Mouse (Mus musculus): Measurements from ENCODE around the gene Pard6b.

Gene Pard6b

DNA sequence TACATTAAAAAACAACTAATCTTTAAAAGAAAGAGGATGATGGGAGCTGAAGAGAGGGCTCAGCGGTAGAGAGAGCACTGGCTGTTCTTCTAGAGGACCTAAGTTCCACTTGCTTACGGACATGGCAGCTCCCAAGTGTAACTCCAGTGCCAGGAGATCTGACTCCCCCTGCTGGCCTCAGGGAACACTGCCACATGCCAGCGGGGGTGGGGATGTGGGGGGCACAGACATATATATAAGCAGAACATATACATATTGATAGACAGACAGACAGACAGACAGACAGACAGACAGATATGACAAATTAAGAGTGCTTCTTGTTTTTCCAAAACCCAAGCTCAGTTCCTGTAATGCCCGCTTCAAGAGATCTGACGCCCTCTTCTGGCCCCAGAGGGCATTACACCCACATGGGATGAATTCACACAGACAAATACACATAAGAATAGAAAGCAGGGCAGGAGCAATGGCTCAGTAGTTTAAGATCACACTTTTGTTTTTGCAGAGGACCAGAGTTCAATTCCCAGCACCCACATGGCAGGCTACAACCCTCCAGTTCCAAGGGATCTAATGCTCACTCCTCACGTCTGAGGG lies 21.5 kb upstream of the Pard6b start:
- DNase-seq (ENCODE audit: low spot score in 2 of 2), result no peak

DNA sequence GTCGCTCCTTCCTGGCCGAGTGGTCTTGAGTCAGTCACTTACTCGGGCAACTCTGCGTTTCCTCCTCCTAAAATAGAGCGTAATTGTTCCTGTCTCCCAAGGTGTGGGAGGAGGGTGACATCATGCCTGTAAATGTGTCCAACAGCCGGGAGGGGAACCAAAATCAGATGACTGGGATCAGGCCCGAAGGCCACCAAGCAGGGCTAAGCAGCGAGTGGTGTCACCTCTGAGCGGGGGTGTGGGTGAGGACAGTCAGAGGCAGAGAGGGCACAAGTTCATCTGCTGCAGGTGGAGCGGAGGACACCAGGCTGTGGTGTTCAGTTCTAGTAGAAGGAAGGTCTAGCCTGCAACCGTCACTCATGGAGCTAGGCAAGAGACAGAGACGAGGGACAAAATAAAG lies 17.1 kb upstream of the Pard6b start:
- no peak for DNase-seq (ENCODE audit: low spot score in 2 of 2)

- DNase-seq (ENCODE audit: low spot score in 2 of 2), result no peak
Observed at GRCm38 (mm10) chr2:168065511-168065910, 15.3 kb upstream of the Pard6b start.

DNA sequence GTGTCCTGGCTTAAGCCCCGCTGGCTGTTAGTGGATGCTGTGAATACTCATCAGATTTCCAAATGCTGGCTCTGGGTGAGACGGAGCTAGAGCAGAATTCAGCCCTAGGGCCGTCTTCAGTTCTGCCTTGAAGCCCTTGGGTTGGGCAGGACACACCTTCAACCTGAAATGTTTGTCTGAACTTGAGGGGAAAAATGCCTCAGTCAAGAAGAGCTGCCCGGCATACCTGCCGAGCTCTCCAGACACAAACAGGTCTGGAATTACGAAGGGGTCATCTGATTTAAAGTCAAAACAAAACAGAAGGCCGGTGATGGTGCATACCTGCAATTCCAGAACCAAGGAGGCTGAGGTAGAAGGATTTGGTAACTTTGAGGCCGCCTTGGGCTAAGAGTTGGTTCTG lies 14.0 kb upstream of the Pard6b start:
- no peak for DNase-seq (ENCODE audit: low spot score in 2 of 2)

- no peak for DNase-seq (ENCODE audit: low spot score in 2 of 2)
Observed at GRCm38 (mm10) chr2:168070425-168070824, 10.4 kb upstream of the Pard6b start.

DNA sequence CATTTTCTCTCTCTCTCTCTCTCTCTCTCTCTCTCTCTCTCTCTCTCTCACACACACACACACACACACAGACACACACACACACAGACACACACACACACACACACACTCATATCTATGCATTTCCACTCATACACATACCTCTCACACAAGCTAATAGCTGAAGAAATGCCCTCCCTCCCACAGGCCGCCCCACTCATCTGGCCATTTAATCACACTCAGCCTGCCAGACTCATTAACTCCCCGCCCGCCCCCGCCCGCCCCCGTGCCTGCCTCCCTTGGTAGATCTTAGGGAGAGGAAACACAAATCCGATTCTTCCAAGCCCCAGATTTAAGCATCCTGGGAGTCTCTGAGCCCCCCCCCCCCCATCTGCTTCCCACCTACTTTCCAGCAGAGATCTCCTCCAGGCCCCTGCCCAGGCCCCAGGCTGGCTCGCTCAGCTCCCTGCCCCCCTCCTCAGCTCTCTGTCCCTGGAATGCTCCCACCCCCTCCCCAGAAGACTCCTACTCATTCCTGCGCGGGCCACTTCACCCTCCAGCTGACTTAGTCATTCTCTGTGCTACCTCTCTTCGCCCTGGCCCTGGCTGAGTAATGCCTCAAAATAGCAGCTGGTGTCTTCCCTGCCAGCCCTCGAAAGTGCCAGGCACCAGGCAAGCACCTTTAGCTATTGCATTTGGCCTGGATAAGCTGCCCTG lies 8.2 kb upstream of the Pard6b start:
- DNase-seq (ENCODE audit: low spot score in 2 of 2), result peak; percentile 34 to 36

- no peak for DNase-seq (ENCODE audit: low spot score in 2 of 2)
Observed at GRCm38 (mm10) chr2:168073722-168074121, 7.1 kb upstream of the Pard6b start.

DNA sequence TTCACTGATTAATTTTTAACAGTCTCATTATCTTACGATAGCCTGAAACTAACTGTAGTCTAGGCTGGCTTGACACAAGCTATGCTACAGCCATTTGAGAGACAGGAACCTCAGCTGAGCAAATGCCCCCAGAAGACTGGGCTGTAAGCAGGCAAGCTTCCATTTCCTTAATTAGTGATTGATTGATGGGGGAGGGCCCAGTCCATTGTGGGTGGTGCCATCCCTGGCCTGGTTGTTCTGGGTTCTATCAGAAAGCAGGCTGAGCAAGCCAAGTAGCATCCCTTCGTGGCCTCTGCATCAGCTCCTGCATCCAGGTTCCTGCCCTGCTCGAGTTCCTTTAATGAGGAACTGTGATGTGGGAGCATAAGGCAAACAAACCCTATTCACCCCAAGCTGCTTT lies 6.3 kb upstream of the Pard6b start:
- DNase-seq (ENCODE audit: low spot score in 2 of 2), result no peak

DNA sequence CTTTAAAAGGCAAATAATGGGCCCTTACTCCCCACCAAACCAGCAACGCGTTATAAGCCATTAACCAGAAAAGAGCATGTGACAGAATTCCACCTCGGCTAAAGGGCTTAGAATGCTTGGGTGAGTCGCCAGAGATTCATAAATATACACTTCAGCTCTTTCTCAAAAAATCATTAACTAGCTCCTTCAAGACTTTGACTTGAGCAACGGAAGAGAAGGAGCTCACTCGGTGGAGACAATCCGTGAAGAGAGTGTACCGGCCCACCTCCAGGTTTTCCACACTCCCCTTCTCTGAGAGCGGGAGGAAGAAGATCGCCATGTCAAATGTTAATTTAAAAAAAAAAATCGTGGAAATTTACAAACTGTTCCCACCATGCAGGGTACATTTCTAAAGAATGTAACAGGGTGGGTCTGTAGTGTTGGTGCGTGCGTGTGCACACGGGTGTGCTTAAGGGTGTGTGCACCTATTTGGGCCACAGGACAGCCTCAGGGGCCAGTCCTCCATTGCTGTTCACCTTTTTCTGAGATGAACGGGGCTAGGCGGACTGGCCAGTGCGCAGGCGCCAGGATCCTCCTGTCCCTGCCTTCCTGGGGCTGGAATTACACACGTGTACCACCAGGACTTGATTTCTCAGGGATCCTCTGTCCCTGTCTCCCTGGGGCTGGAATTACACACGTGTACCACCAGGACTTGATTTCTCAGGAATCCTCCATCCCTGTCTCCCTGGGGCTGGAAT lies 3.8 kb upstream of the Pard6b start:
- no peak for DNase-seq (ENCODE audit: low spot score in 2 of 2)

GRCm38 (mm10) chr2:168078107-168078830 lies 2.5 kb upstream of the Pard6b start:
- DNase-seq (ENCODE audit: low spot score in 2 of 2), result no peak

DNA sequence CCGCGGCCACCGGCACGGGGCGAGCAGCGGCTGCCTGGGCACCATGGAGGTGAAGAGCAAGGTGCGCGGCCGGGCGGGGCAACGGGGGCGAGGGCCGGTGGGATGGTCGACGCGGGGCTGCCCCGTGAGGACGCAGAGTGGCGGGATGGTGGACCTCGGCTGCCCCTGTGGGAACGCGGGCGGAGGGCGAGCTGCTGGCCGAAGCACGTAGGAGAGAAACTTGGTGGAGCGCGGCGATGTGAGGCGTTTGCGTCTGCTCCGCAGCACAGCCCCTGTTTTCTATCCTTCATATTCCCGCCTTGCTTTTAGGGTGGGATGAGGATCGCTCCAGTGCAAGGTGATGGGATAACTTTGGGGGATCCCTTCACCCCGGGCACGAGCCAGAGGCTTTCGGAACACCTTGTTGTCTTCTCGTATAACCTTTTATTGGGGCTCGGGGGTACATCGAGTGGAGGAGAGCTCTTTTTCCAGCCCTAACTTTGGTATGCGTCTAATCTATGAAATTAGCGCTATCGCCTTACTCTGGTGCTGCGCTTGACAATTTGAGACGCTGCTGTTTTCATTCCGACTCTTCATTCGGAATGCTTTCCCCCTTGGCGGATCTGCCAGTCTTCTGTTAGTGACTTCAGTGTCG lies 612 bp downstream of the Pard6b start:
- no peak for DNase-seq (ENCODE audit: low spot score in 2 of 2)

DNA sequence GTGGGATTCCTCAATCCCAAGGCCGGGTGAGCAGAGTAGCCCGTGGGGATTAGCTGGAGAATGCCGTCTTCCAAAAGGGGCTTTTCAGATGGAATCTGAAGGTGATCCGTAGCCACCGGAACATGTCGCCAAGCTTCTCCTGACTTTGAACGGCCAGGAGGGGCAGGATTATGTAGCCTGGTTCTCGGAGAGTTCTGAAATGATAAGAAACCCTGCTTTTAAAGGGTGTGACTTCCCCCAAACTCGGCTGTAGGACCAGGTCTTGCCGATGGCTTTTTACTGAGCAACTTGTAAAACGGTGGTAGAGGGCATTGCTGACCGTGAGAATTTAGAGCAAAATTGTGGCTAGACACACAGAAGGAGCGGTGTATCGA lies 1.1 kb downstream of the Pard6b start:
- no peak for DNase-seq (ENCODE audit: low spot score in 2 of 2)

DNA sequence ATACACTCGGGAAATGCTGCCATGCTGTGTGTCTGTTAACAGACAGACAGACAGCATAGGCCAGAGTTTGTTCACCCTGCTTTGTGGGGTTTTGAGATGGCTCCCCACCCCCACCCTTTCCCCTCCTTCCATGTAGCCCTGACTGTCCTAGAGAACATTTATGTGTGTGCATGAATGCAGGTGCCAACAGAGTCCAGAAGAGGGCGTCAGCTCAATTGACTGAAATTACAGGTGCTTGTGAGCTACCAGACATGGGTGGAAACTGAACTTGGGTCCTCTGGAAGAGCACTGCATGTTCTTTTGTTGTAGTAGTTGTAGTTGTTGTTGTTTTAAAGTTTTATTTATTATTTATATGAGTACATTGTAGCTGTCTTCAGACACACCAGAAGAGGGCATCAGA lies 2.8 kb downstream of the Pard6b start:
- DNase-seq (ENCODE audit: low spot score in 2 of 2), result no peak

DNA sequence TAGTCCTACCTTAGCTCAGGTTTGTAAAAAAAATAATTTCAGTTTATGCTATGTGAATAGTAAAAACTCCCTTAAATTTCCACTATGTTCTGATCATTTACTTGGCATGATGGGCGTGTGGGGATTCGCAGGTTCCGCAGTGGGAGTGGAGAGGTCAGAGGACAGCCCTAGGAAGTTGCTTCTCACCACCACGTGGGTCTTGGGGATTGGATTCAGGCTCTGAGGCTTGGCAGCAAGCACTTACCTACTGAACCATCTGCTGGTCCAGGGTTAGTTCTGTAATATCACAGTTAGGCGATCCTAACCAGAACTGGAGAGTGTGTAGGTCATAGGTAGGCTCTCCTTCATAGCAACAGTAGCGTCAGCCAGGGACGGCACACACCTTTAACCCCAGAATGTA lies 3.4 kb downstream of the Pard6b start:
- no peak for DNase-seq (ENCODE audit: low spot score in 2 of 2)

DNA sequence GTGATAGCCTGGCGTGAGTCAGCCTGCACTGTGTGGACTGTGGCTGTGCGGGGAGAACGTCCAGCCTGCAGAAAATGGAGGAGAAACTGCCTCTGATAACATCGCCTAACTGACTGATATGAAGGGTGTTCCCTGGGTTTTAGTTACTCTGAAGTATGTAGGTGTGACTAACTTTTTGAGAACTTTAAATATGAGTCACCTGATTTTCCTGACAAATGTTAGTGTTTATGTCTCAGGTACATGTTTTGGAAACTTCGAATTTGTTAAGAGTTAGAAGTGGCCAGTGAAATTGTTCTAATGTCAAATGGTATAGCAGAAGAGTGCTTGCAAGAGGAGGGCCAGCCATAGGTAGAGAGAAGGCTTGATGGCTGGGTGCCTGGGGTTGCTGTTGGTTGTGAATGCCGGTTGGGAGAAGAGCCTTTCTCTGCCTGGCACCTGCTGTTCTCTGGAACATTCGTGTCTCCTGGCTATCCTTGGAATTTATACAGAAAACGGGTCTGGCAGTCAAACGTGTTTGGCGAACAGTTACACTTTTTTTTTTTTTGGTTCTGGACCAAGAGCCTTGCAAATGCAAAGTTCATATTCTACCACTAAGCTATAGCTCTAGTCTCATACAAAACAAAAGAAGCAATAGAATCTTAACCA lies 4.9 kb downstream of the Pard6b start:
- DNase-seq (ENCODE audit: low spot score in 2 of 2), result no peak

DNA sequence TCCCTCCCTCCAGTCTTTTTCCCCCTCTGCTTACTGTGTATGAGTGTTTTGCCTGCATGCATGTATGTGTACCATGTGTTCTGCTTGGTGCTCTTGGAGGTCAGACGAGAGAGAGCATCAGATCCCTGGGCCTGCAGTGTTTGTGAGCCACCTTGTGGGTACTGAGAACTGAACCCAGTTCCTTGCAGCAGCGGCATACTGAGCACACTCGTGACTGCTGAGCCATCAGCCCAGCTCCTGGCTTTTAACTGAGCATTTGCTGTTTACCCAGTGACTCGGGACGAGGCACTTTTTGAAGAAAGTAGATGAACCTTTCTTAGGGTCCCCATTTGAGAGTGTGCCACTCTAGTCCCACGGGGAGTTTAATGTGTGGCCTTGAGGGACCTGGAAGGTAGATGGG lies 5.5 kb downstream of the Pard6b start:
- no peak for DNase-seq (ENCODE audit: low spot score in 2 of 2)

GRCm38 (mm10) chr2:168086839-168087238 lies 6.0 kb downstream of the Pard6b start:
- no peak for DNase-seq (ENCODE audit: low spot score in 2 of 2)

DNA sequence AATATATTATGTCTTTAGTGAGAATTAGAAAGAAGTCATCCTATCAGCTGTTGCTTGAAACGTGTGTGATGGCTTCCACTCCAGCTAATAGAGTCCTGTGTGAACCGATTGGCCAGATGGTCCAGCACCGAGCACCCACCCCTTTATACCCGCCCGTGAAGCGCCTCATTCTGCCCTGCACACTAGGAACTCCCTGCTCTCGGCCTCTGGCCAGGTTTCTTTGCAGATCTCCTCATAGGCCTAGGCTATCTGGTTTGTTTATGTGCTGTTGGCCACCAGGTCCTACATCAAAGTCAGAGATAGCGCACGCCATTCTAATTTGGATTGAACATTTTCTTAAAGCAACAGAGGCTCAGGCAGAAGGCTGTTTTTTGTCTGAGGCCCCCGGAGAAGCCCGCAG lies 10.8 kb downstream of the Pard6b start:
- no peak for DNase-seq (ENCODE audit: low spot score in 2 of 2)

- DNase-seq (ENCODE audit: low spot score in 2 of 2), result no peak
Observed at GRCm38 (mm10) chr2:168093077-168093476, 12.3 kb downstream of the Pard6b start.

DNA sequence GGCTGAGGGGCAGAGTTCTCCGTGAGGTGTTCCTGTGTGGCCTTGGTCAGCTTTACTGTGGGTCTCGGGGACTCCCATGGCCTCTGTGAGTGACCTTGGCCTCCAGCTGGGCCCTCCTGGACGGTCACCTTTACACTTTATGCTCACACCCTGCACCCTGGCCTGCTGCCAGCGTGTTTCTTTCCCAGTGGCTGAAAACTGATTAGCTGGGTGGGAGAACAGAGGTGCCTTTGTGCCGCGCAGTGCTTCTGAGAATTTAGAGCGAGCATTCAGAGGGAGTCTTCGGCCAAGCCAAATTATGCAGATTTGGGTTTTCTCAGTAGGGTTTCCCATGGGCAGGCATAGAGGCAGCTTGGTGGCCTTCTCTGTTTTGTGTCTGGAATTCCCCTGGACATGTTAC lies 14.3 kb downstream of the Pard6b start:
- DNase-seq (ENCODE audit: low spot score in 2 of 2), result no peak

GRCm38 (mm10) chr2:168096487-168096886 lies 15.7 kb downstream of the Pard6b start:
- no peak for DNase-seq (ENCODE audit: low spot score in 2 of 2)

DNA sequence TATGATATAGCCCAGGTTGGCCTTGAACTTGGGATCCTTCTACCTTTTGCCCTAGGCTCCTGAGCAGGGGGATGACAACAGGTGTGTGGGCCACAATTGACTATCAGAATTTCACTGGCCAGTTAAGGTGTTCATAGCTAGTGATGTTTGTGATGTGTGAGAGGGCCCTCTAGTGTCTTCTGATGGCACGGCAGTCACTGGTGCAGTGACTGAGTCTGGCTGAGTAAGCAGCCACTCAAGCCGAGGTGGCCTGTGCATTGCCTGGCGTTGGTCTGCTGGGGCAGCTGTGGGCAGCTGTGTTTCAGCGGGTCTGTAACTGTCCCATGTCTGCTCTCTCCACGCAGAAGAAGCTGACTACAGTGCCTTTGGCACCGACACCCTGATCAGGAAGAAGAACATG lies 17.2 kb downstream of the Pard6b start:
- peak in 1 of 2 experiments; percentile 60 for DNase-seq (ENCODE audit: low spot score in 2 of 2)

All from right cerebral cortex, postnatal 36 days (tissue).